Comparison of ENCODE assay signal across 8 mouse cellular contexts in genomic region chr16:20589366-20589938, GRCm38 (mm10). TPM values are rescaled to one million over a fixed set of nuclear protein-coding genes. Genes with fewer than 3 reads are reported as not detected.
DNase-seq lines count a peak whose midpoint lies in the region; ATAC-seq and TF ChIP-seq lines count a peak whose summit lies in the region.

Gene Vwa5b2, plus strand, starts transcription at chr16:20589471.

- H3K27ac ChIP-seq in heart, embryonic 12.5 days (ENCODE audit: poor library complexity, severe bottlenecking): no peak within 1 kb of the TSS
- H3K27ac ChIP-seq in ES-Bruce4 (ENCODE audit: insufficient read depth, low read length): no peak within 1 kb of the TSS
- no peak within 1 kb of the TSS for H3K27ac ChIP-seq in embryonic fibroblast, embryonic 13.5 days (ENCODE audit: insufficient read depth, low read length)
- no peak within 1 kb of the TSS for H3K27ac ChIP-seq in neural tube, embryonic 11.5 days (ENCODE audit: low read depth, low read length)

- peaks cover 64% of the 10 kb centered on the region for H3K27me3 ChIP-seq in heart, embryonic 12.5 days (replicated peaks)
- no peaks in the 10 kb centered on the region; the same call in 1 of the 2 replicates for H3K27me3 ChIP-seq in ES-Bruce4 (ENCODE audit: control insufficient read depth, insufficient read depth, low read length, poor library complexity, severe bottlenecking)
- peaks cover 51% of the 10 kb centered on the region for H3K27me3 ChIP-seq in neural tube, embryonic 11.5 days (ENCODE audit: control insufficient read depth, insufficient read depth, low read length)

- no peak for DNase-seq in heart, postnatal 14 days
- DNase-seq in left cerebral cortex, adult 8-10 months (ENCODE audit: low spot score in 2 of 2): peak in 1 of 2 experiments; percentile 20
- DNase-seq in neural tube, embryonic 11.5 days (ENCODE audit: low spot score): no peak
- DNase-seq in testis, postnatal 10 days (ENCODE audit: low spot score): no peak
- no peak for DNase-seq in B cell, adult 2 months

- H3K4me2 ChIP-seq in heart, embryonic 12.5 days: peak within 1 kb of the TSS; percentile 85
- H3K4me2 ChIP-seq in neural tube, embryonic 11.5 days (ENCODE audit: low read depth): peak within 1 kb of the TSS; percentile 83

- no peak for TF ChIP-seq EP300 in ES-Bruce4 (IDR thresholded peaks at IDR 0.05; ENCODE audit: insufficient read depth, low read depth, low read length)

- intact Hi-C loops in heart, postnatal 14 days (cut with DNase I): no loop called here

- no peaks in the 10 kb centered on the region for H3K9me3 ChIP-seq in heart, embryonic 12.5 days (replicated peaks)
- H3K9me3 ChIP-seq in ES-Bruce4 (replicated peaks; ENCODE audit: control insufficient read depth, insufficient read depth, low read length, poor library complexity, severe bottlenecking): no peaks in the 10 kb centered on the region
- H3K9me3 ChIP-seq in neural tube, embryonic 11.5 days (ENCODE audit: control insufficient read depth, low read length): no peaks in the 10 kb centered on the region

- 1% methylated on average over 24 of the region's 24 CpGs for WGBS in heart, embryonic 12.5 days
- WGBS in neural tube, embryonic 11.5 days: under 1% methylated on average over 23 of the region's 24 CpGs

- no peaks in the 10 kb centered on the region for H3K36me3 ChIP-seq in heart, embryonic 12.5 days
- no peaks in the 10 kb centered on the region for H3K36me3 ChIP-seq in ES-Bruce4 (ENCODE audit: control insufficient read depth, insufficient read depth, low read length, poor library complexity, severe bottlenecking)
- H3K36me3 ChIP-seq in neural tube, embryonic 11.5 days (ENCODE audit: control insufficient read depth, insufficient read depth, low read length): no peaks in the 10 kb centered on the region

- peak within 1 kb of the TSS; percentile 55 for H3K4me3 ChIP-seq in heart, embryonic 12.5 days
- peak within 1 kb of the TSS; percentile 68 for H3K4me3 ChIP-seq in ES-Bruce4 (ENCODE audit: low read depth, low read length)
- H3K4me3 ChIP-seq in embryonic fibroblast, embryonic 13.5 days (ENCODE audit: insufficient read depth, low read length): peak within 1 kb of the TSS; percentile 32
- peak within 1 kb of the TSS; percentile 46 for H3K4me3 ChIP-seq in neural tube, embryonic 11.5 days (ENCODE audit: low read depth, low read length)

- no peak for ATAC-seq in heart, embryonic 12.5 days (ENCODE audit: insufficient number of reproducible peaks, low FRiP score)
- peak; percentile 61 for ATAC-seq in neural tube, embryonic 11.5 days (ENCODE audit: insufficient read depth, low FRiP score, low TSS enrichment)

- peak within 1 kb of the TSS; percentile 59 for H3K9ac ChIP-seq in heart, embryonic 12.5 days
- H3K9ac ChIP-seq in ES-Bruce4 (ENCODE audit: low read depth, poor library complexity, severe bottlenecking): peak within 1 kb of the TSS; percentile 21; the same call in 1 of the 2 replicates
- peak within 1 kb of the TSS; percentile 48 for H3K9ac ChIP-seq in neural tube, embryonic 11.5 days (ENCODE audit: low read length)

- TF ChIP-seq CTCF in ES-Bruce4 (IDR thresholded peaks at IDR 0.05; ENCODE audit: low read depth, low read length): no peak
- TF ChIP-seq CTCF in embryonic fibroblast, embryonic 13.5 days (IDR thresholded peaks at IDR 0.05; ENCODE audit: borderline replicate concordance, insufficient read depth, low read length): no peak

- peaks cover 22% of the 10 kb centered on the region for H3K4me1 ChIP-seq in heart, embryonic 12.5 days (replicated peaks)
- no peaks in the 10 kb centered on the region for H3K4me1 ChIP-seq in ES-Bruce4 (ENCODE audit: control insufficient read depth, insufficient read depth, low read length)
- peaks cover 4% of the 10 kb centered on the region; the same call in 1 of the 2 replicates for H3K4me1 ChIP-seq in embryonic fibroblast, embryonic 13.5 days (ENCODE audit: control insufficient read depth, insufficient read depth, low read length)
- H3K4me1 ChIP-seq in neural tube, embryonic 11.5 days (ENCODE audit: control insufficient read depth, insufficient read depth, low read length): 0 out of 2 replicates have a peak, but pooled peaks cover 4% of the 10 kb centered on the region

- TF ChIP-seq POLR2A in ES-Bruce4 (IDR thresholded peaks at IDR 0.05; ENCODE audit: insufficient read depth, low read length): no peak
- TF ChIP-seq POLR2A in embryonic fibroblast, embryonic 13.5 days (IDR thresholded peaks at IDR 0.05; ENCODE audit: low read depth, low read length): no peak

RNA-seq across cellular contexts. Expression of gene Vwa5b2, which starts in this region (rescaled TPM):
- 0.43 and 0.53 TPM in 2 replicates for polyA plus RNA-seq in heart, embryonic 12.5 days (2016; fragmentation: Nextera tagmentation; extraction: Ambion mirVana)
- not detected for total RNA-seq in heart, postnatal 14 days (2021)
- polyA plus RNA-seq in ES-Bruce4 (2011; ENCODE audit: insufficient read depth, insufficient read length, low read depth, missing spikeins): 1.2 TPM in 2 replicates
- not detected in 2 replicates for polyA plus RNA-seq in embryonic fibroblast, embryonic 13.5 days (2011; ENCODE audit: insufficient read length, low read depth, missing spikeins)
- 10 to 100 TPM; 51.3 to 65.5 (median 57.9) TPM for total RNA-seq in left cerebral cortex, adult 8-10 months (2022)
- polyA plus RNA-seq in neural tube, embryonic 11.5 days (2014; fragmentation: Nextera tagmentation; extraction: Ambion mirVana): 3.8 and 4.3 TPM in 2 replicates

Comparison
In these comparisons a context has a peak if more than half of its experiments do, and no peak if none do; other contexts are left out.
1. RNA of gene Vwa5b2 (total RNA-seq): 51.3 to 65.5 TPM in left cerebral cortex, adult 8-10 months; not detected in heart, postnatal 14 days; every median in the first group is over 10 times any median in the second.
2. Peak in every context shown above with its lines, with median percentiles within 50 percentile points of each other: H3K4me3 ChIP-seq and H3K9ac ChIP-seq.